Mouse (Mus musculus) adrenal gland, adult 18-20 months (tissue): ENCODE results near the gene Ntf3. TPM values are rescaled to one million over a fixed set of nuclear protein-coding genes. Genes with fewer than 3 reads are reported as not detected.

Source experiments
- DNase-seq, 2 experiments: peaks; one replicate each; pipeline ENCODE4 v3.0.0; 2021 to 2022; ENCODE audit warnings: low spot score in 2 of 2
- total RNA-seq, 2 experiments: library from RNA; stranded (reverse); gene quantifications; 1 replicate in 1 of 2; 2 replicates in 1 of 2; pipeline ENCODE4 v1.2.3; 2021

Ntf3 gene
- total RNA-seq, 2 experiments from 2014 or later, result 1.5 to 1.7 TPM

GRCm38 (mm10) chr6:126106051-126106797 lies 60.5 kb downstream of the Ntf3 start:
- peak in 1 of 2 experiments; percentile 39 for DNase-seq

- peak in 1 of 2 experiments; percentile 18 for DNase-seq
These were observed 61.5 kb downstream of the Ntf3 start for GRCm38 (mm10) chr6:126105083-126105740.

GRCm38 (mm10) chr6:126102571-126102970 lies 64.1 kb downstream of the Ntf3 start:
- DNase-seq, result no peak

GRCm38 (mm10) chr6:126102007-126102406 lies 64.7 kb downstream of the Ntf3 start:
- no peak for DNase-seq

DNA sequence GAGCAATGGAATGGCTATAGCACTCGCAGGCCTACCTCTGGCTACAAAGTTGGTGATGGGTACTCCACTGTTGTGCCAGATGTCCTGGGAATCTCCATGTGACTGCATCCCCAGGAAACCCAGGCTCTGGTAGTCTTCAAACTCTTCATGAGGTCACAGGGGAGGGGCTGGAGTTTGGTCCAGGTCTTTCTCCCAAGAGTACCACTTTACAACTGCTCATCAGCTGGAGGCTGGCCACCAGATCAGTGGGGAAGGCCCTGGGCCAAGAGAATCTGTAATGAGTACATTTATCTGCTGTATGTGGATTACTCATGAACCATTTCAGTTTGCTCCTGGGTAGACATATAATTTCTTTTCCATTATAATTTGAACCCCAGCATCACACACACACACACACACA lies 66.1 kb downstream of the Ntf3 start:
- DNase-seq, result no peak

DNA sequence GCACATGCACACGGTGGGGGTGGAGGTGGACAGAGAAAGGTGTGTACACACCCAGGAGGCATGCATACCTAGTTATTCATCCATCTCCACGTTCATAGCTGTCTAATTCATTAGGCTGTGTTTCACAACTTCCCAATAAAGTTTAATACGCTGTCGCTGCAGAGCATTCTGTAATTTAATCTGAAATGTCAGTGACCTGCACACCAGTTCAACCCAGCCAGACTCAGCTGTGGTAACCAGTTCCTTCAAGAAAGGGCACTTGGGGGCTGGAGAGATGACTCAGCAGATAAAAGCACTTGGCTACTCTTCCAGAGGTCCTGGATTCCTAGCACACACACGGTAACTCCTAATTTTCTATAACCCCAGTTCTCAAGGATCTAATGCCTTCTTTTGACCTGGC lies 69.2 kb downstream of the Ntf3 start:
- DNase-seq, result no peak

- no peak for DNase-seq
These were observed 70.6 kb downstream of the Ntf3 start for GRCm38 (mm10) chr6:126096085-126096484.

GRCm38 (mm10) chr6:126095041-126095440 lies 71.7 kb downstream of the Ntf3 start:
- no peak for DNase-seq

DNA sequence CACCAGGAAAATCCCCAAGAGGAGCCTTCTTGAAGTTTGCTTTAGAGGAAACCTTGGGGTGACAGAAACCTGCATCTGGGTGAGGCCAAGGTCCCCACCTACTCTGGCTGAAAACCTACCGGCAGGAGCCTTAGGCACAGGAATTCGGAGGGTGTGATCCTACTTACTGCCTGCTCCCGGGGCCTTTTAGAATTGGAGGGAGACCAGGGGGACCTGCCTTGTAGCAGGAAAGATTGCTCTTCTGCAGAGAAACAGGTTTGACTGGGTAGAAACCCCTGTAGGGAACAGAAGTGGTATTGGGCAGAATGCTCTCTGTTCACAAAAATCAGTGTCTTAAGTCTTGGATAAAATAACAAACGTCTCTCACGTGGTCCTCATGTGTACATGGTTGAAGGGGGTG lies 74.7 kb downstream of the Ntf3 start:
- no peak for DNase-seq

GRCm38 (mm10) chr6:126090063-126090462 lies 76.6 kb downstream of the Ntf3 start:
- no peak for DNase-seq

DNA sequence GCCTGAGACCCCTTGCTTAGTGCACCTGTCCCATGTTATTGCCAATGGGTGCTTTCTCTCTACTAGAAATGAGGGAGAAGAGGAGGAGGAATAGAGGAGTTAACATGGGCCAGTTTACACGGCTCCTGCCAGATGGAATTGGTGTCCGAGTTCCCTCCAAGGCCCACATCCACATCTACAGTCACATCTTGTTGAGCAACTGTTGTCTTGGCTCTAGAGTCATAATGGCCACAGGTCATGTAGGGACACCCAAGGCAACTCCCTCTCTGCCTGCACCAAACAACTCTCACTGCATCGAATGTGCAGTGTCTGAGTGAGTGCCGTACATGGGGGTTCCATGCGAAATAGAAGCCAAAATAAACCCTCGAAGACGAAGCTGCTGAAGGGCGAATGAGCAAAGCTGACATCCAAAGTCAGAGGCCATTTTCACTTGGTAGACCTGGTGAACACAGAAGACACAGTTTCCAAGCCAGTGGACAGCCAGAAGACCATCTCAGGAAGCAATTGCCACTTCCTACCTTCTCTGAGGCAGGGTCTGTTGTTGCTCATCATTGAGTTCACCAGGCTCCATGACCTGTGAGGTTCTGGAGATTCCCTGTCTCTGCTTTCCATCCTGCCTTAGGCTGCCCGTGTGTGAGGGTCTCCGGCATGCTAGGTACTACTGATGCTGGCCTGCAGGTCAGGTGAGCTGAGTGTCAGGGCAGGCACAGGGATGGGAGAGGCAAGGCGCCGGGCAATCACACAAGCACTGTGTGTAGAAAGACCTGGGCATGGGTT lies 78.0 kb downstream of the Ntf3 start:
- DNase-seq, result no peak

- DNase-seq, result no peak
These were observed 80.3 kb downstream of the Ntf3 start for GRCm38 (mm10) chr6:126086321-126086950.

DNA sequence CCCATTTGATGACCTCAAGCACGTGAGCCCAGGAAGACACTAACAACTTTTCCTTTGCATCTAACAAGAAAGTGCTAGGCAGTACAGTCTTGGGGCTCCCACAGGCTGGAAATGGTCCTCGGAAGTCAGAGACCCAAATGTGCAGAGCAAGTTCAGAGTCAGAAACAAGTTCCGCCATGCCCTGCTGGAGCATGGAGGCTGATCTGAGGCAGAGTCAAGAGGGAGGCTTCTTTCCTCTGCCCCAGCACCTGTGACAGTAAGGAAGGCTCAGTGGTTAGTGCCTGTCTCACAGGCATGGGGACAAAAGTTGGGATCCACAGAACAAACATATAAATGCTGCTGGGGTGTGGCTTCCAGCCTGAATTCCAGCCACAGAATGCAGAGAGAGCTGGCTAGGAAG lies 86.2 kb downstream of the Ntf3 start:
- DNase-seq, result no peak

DNA sequence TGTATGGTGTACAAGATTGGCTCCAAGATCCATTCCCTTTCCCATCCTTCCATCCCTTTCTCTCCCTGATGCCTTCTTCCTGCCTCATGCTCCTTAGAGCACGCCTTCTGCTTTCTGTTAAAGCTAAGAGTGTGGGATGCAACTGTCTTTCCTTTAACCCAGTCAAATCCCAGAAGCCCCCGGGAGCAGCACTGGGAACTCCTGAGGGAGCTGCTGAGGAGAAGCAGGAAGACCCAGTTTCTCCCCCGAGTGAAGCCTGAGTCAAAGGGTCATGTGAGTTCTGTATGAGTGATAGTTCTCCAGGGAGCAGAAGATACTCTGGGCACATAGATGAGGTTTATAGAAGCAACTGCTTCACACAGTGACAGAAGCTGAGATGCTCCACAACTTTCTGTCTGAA lies 109.0 kb downstream of the Ntf3 start:
- no peak for DNase-seq

- DNase-seq, result no peak
These were observed 113.6 kb downstream of the Ntf3 start for GRCm38 (mm10) chr6:126053136-126053535.
